Mouse (Mus musculus): ENCODE measurements around the gene Klk1b1.
"Not testable (repeated sequence)": the region's sequence is repeated elsewhere in the genome, so short reads cannot be mapped to it uniquely, and the experiment has no call there.

Gene Klk1b1

GRCm38 (mm10) chr7:44004847-44005246, 38.3 kb downstream of the Klk1b1 start:
- no peak for DNase-seq (ENCODE audit: low read depth in 2 of 2, low spot score in 2 of 2)

GRCm38 (mm10) chr7:44011868-44012267, 45.3 kb downstream of the Klk1b1 start, which contains the start of gene Klk1b26:
Gene Klk1b26 (plus strand): TSS chr7:44012168.
- DNase-seq (ENCODE audit: low read depth in 2 of 2, low spot score in 2 of 2), result not testable (repeated sequence)

GRCm38 (mm10) chr7:44014666-44015065, 48.1 kb downstream of the Klk1b1 start:
- DNase-seq (ENCODE audit: low read depth in 2 of 2, low spot score in 2 of 2), result not testable (repeated sequence)

- DNase-seq (ENCODE audit: low read depth in 2 of 2, low spot score in 2 of 2), result no peak
Measured at GRCm38 (mm10) chr7:44015071-44015470, 48.5 kb downstream of the Klk1b1 start.
